Mouse (Mus musculus): ENCODE results near the gene Hip1r.

DNA sequence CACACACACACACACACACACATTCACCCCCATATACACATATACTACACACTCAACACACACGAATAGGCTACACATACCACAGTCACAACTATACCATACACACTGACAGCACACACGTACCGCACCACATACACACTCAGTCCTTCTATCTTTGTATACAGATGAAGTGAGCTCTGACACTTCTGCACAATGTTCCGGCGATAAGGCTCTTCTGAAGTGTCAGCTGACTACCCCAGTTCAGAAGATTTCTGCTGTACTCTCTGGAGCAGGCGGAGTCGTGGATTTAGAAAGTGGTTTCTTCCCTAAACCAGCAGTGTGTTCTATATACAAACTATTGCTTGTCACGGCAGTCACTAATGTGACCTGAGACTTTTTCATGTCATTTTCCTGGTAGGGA is 36.6 kb downstream of the Hip1r start:
- TF ChIP-seq POLR2A (IDR thresholded peaks at IDR 0.05; ENCODE audit: extremely low read depth, insufficient read depth, low read length) (no peak), CTCF (IDR thresholded peaks at IDR 0.05; ENCODE audit: low read depth, low read length) (no peak)

Data from liver, adult 2 months (tissue).